Mouse (Mus musculus) CH12.LX (cell line): ENCODE measurements around the gene Klhl28. TPM values are rescaled to one million over a fixed set of nuclear protein-coding genes. Genes with fewer than 3 reads are reported as not detected.

Experiments
- DNase-seq: peaks from one replicate; pipeline ENCODE4 v3.0.0-alpha.2; 2013; ENCODE audit errors: extremely low read depth
- H3K27ac ChIP-seq: 2 replicates; pipeline ENCODE4 v1.5.1; 2012; ENCODE audit warnings: low read depth, mild to moderate bottlenecking, control low read depth, moderate library complexity; ENCODE audit not compliant: insufficient read depth
- H3K27me3 ChIP-seq: replicated peaks from 2 replicates; pipeline ENCODE3; 2012; ENCODE audit warnings: inconsistent platforms
- H3K36me3 ChIP-seq, 2 experiments: replicated peaks in 1 of 2; 2 replicates each; pipeline versions ENCODE3 to v1.6.1; 2012; ENCODE audit warnings: inconsistent platforms in 1 of 2, low read length in 1 of 2, mild to moderate bottlenecking in 1 of 2, mixed read lengths in 1 of 2, moderate library complexity in 1 of 2; ENCODE audit not compliant: control insufficient read depth in 1 of 2, insufficient read depth in 1 of 2
- H3K4me1 ChIP-seq, 2 experiments: 2 replicates each; pipeline ENCODE4 v1.6.1; 2012; ENCODE audit warnings: inconsistent platforms in 1 of 2, moderate library complexity in 1 of 2; ENCODE audit not compliant: insufficient read depth in 2 of 2, control insufficient read depth in 1 of 2
- H3K4me2 ChIP-seq: 2 replicates; pipeline ENCODE4 v1.6.1; 2012; ENCODE audit warnings: low read depth, mild to moderate bottlenecking, control low read depth; ENCODE audit not compliant: poor library complexity, insufficient read depth, severe bottlenecking
- H3K4me3 ChIP-seq, 3 experiments: fragments of 150-350 bp in 1 of 3; sonication (generic) in 1 of 3; replicated peaks in 1 of 3; 2 replicates each; pipeline versions ENCODE3 to v1.5.1; 2011 to 2012; ENCODE audit warnings: low read depth in 2 of 3, low read length in 2 of 3, mild to moderate bottlenecking in 2 of 3, moderate library complexity in 2 of 3, control low read depth in 1 of 3, improper control_type of control experiment in 1 of 3, inconsistent platforms in 1 of 3, mixed read lengths in 1 of 3; ENCODE audit not compliant: poor library complexity in 1 of 3
- H3K79me2 ChIP-seq: replicated peaks from 2 replicates; pipeline ENCODE4 v1.6.1; 2012; ENCODE audit warnings: mild to moderate bottlenecking, moderate library complexity; ENCODE audit not compliant: control insufficient read depth, poor library complexity, insufficient read depth, severe bottlenecking; ENCODE audit errors: extremely low read depth
- H3K9ac ChIP-seq: 2 replicates; pipeline ENCODE4 v1.6.1; 2012; ENCODE audit warnings: low read depth, mild to moderate bottlenecking, control low read depth, moderate library complexity; ENCODE audit not compliant: insufficient read depth
- H3K9me3 ChIP-seq: replicated peaks from 2 replicates; pipeline ENCODE3; 2012; ENCODE audit warnings: low read length, inconsistent platforms, mixed read lengths
- BHLHE40 ChIP-seq: IDR thresholded peaks from 2 replicates; pipeline ENCODE4 v1.6.1; 2011; ENCODE audit warnings: mild to moderate bottlenecking, low read depth, low read length, improper control_type of control experiment
- CHD1 ChIP-seq: IDR thresholded peaks from 2 replicates; pipeline ENCODE4 v1.6.1; 2012; ENCODE audit warnings: low read depth, low read length, improper control_type of control experiment, inconsistent platforms
- CHD2 ChIP-seq: IDR thresholded peaks from 2 replicates; pipeline ENCODE4 v1.6.1; 2011; ENCODE audit warnings: low read length, improper control_type of control experiment
- E2F4 ChIP-seq: IDR thresholded peaks from 2 replicates; pipeline ENCODE4 v1.6.1; 2011; ENCODE audit warnings: low read depth, low read length, improper control_type of control experiment; ENCODE audit not compliant: insufficient replicate concordance
- EP300 ChIP-seq: IDR thresholded peaks from 2 replicates; pipeline ENCODE4 v1.6.1; 2011; ENCODE audit warnings: low read length, improper control_type of control experiment
- GABPA ChIP-seq: IDR thresholded peaks from 2 replicates; pipeline ENCODE4 v1.6.1; 2012; ENCODE audit warnings: low read depth, low read length, improper control_type of control experiment, inconsistent platforms; ENCODE audit not compliant: insufficient replicate concordance
- HCFC1 ChIP-seq: IDR thresholded peaks from 2 replicates; pipeline ENCODE4 v1.6.1; 2012; ENCODE audit warnings: low read depth, mild to moderate bottlenecking, inconsistent platforms, low read length, improper control_type of control experiment
- IRF4 ChIP-seq: IDR thresholded peaks from 2 replicates; pipeline ENCODE4 v1.6.1; 2014; ENCODE audit warnings: low read depth, mild to moderate bottlenecking, inconsistent platforms, low read length, improper control_type of control experiment
- JUN ChIP-seq: IDR thresholded peaks from 2 replicates; pipeline ENCODE4 v1.6.1; 2011; ENCODE audit warnings: low read depth, mild to moderate bottlenecking, low read length, improper control_type of control experiment, moderate library complexity; ENCODE audit not compliant: insufficient read depth
- JUND ChIP-seq: conservative IDR thresholded peaks from 2 replicates; pipeline ENCODE4 v1.6.1; 2011; ENCODE audit warnings: low read depth, low read length, improper control_type of control experiment
- KAT2A ChIP-seq: IDR thresholded peaks from 2 replicates; pipeline ENCODE4 v1.6.1; 2012; ENCODE audit warnings: low read length, improper control_type of control experiment, inconsistent platforms; ENCODE audit not compliant: insufficient replicate concordance
- MAFK ChIP-seq: IDR thresholded peaks from 2 replicates; pipeline ENCODE4 v1.6.1; 2011; ENCODE audit warnings: low read length, improper control_type of control experiment; ENCODE audit not compliant: insufficient replicate concordance
- MAX ChIP-seq: IDR thresholded peaks from 2 replicates; pipeline ENCODE4 v1.6.1; 2011; ENCODE audit warnings: low read length, improper control_type of control experiment
- MAZ ChIP-seq: IDR thresholded peaks from 2 replicates; pipeline ENCODE4 v1.6.1; 2012; ENCODE audit warnings: low read depth, mild to moderate bottlenecking, inconsistent platforms, low read length, improper control_type of control experiment, moderate library complexity
- MEF2A ChIP-seq: IDR thresholded peaks from 2 replicates; pipeline ENCODE4 v1.6.1; 2014; ENCODE audit warnings: low read depth, mild to moderate bottlenecking, inconsistent platforms, low read length, improper control_type of control experiment, borderline replicate concordance
- MYC ChIP-seq: IDR thresholded peaks from 2 replicates; pipeline ENCODE4 v1.6.1; 2011; ENCODE audit warnings: low read depth, mild to moderate bottlenecking, improper control_type of control experiment, low read length
- POLR2AphosphoS2 ChIP-seq: IDR thresholded peaks from 2 replicates; pipeline ENCODE4 v1.6.1; 2011; ENCODE audit warnings: low read depth, low read length, improper control_type of control experiment
- RAD21 ChIP-seq: IDR thresholded peaks from 2 replicates; pipeline ENCODE4 v1.6.1; 2011; ENCODE audit warnings: low read depth, mild to moderate bottlenecking, low read length, improper control_type of control experiment, moderate library complexity
- RCOR1 ChIP-seq: conservative IDR thresholded peaks from 2 replicates; pipeline ENCODE4 v1.6.1; 2012; ENCODE audit warnings: low read depth, mild to moderate bottlenecking, inconsistent platforms, low read length, improper control_type of control experiment
- TBP ChIP-seq: conservative IDR thresholded peaks from 2 replicates; pipeline ENCODE4 v1.6.1; 2011; ENCODE audit warnings: low read depth, low read length, improper control_type of control experiment
- TCF12 ChIP-seq: IDR thresholded peaks from 2 replicates; pipeline ENCODE4 v1.6.1; 2014; ENCODE audit warnings: low read depth, mild to moderate bottlenecking, inconsistent platforms, low read length, improper control_type of control experiment
- USF2 ChIP-seq: conservative IDR thresholded peaks from 2 replicates; pipeline ENCODE4 v1.6.1; 2011; ENCODE audit warnings: low read depth, low read length, improper control_type of control experiment
- ZC3H11A ChIP-seq: IDR thresholded peaks from 2 replicates; pipeline ENCODE4 v1.6.1; 2012; ENCODE audit warnings: low read depth, mild to moderate bottlenecking, inconsistent platforms, low read length, improper control_type of control experiment
- ZNF384 ChIP-seq: IDR thresholded peaks from 2 replicates; pipeline ENCODE4 v1.6.1; 2012; ENCODE audit warnings: low read depth, low read length, improper control_type of control experiment, inconsistent platforms
- dilution Hi-C: fragments of 300-500 bp; cut with MboI; formaldehyde crosslinking; loops from 2 replicates; pipeline ENCODE4 v1.14.3; 2020; ENCODE audit warnings: low sequenced_read_pairs; ENCODE audit not compliant: extremely low pct_unique_long_range_greater_than_20kb, extremely low pct_ligation_motif_present
- in situ Hi-C: fragments of 300-500 bp; cut with MboI; formaldehyde crosslinking; loops from 3 replicates; pipeline ENCODE4 v1.14.3; 2019; ENCODE audit warnings: low sequenced_read_pairs, low pct_ligation_motif_present, low pct_unique_long_range_greater_than_20kb, mixed read lengths
- polyA plus RNA-seq: library from polyadenylated mRNA; unstranded; fragments of >175 nt; gene quantifications from 2 replicates; pipeline ENCODE4 v1.2.1, GENCODE M21; 2012; ENCODE audit warnings: low read depth; ENCODE audit not compliant: insufficient read length
- total RNA-seq, 2 experiments: library from RNA; depleted of rRNA; stranded (reverse); fragments of 300-350 nt in 1 of 2; fragments of >200 nt in 1 of 2; gene quantifications; 2 replicates each; pipeline ENCODE4 v1.2.3; 2012 to 2014

The Klhl28 gene
- total and polyA plus RNA-seq, 3 experiments = 9.5 to 17.9 (median 16.6) TPM

DNA sequence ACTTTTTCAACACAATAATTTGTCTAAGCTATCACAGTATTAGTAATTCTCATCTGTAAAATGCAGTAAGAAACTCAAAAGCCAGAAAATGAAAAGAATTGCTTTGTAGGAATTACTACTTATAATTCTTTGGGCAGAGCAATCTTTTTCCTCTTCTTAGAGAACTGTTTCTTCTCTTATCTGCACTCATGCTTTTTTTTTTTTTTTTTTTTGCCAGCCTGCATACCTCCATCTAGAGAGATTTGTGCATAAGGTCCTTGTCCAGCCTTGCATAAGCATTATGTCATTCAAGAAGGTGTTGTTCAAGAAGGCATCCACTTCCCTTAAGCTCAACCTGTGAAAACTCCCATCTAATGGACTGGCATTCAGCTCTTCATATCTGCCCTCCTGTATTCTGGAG lies 48.6 kb downstream of the Klhl28 start:
- no peak for DNase-seq
- no peak overlapping the region for H3K27ac ChIP-seq
- H3K4me1 ChIP-seq = peaks cover 0 to 9% of the 10 kb centered on the region in 2 experiments; a peak in 2 of 4 replicates
- in situ Hi-C loops (no loop called here), dilution Hi-C loops (no loop called here)
- H3K36me3 ChIP-seq = no peaks in the 10 kb centered on the region
- H3K27me3 ChIP-seq = peaks cover 19% of the 10 kb centered on the region
- no peak overlapping the region for H3K9ac ChIP-seq
- H3K4me2 ChIP-seq = no peak overlapping the region
- TF ChIP-seq IRF4 = no peak
- no peaks in the 10 kb centered on the region for H3K79me2 ChIP-seq
- no peak overlapping the region for H3K4me3 ChIP-seq
- no peaks in the 10 kb centered on the region for H3K9me3 ChIP-seq

DNA sequence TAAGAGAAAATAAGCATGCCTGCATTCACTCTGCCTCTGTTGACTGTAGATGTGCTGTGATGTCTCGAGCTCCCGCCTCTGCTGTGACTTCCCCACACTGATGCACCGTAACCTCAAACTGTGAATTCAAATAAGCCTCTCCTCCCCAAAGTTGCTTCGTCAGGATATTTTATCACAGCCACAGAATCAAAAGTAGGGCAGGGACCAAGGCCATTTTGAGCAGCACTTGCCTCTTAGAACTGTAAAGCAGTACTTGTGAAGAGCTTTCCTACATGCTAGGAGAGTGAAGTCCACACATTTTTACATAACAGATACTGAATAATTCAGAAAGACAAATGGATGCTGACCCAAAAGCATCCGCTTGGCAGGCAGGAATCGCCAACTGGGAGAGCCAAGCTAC lies 52.3 kb downstream of the Klhl28 start:
- Histone ChIP-seq H3K4me2 (peak overlapping the region; percentile 56; the same call in 1 of the 2 replicates), H3K4me3 (no peak overlapping the region), H3K27ac (no peak overlapping the region), H3K27me3 (peaks cover 11% of the 10 kb centered on the region), H3K36me3 (no peaks in the 10 kb centered on the region), H3K9me3 (no peaks in the 10 kb centered on the region), H3K9ac (no peak overlapping the region), H3K79me2 (no peaks in the 10 kb centered on the region), H3K4me1 (peaks cover 0 to 5% of the 10 kb centered on the region in 2 experiments; a peak in 2 of 4 replicates)
- dilution Hi-C loops = no loop called here
- TF ChIP-seq USF2 (no peak), MAFK (no peak), RCOR1 (no peak), KAT2A (no peak), HCFC1 (no peak), TBP (no peak), CHD2 (no peak), JUN (no peak), JUND (no peak), POLR2AphosphoS2 (no peak), MAX (no peak), BHLHE40 (no peak), GABPA (no peak), EP300 (no peak), TCF12 (no peak)
- in situ Hi-C loops = no loop called here
- no peak for DNase-seq

- Histone ChIP-seq H3K4me2 (no peak overlapping the region), H3K4me1 (0 out of 4 replicates have a peak, but pooled peaks cover 0 to 3% of the 10 kb centered on the region in 2 experiments), H3K4me3 (no peak overlapping the region), H3K79me2 (no peaks in the 10 kb centered on the region), H3K27me3 (peaks cover 2% of the 10 kb centered on the region), H3K9me3 (no peaks in the 10 kb centered on the region), H3K27ac (no peak overlapping the region), H3K36me3 (no peaks in the 10 kb centered on the region), H3K9ac (no peak overlapping the region)
- in situ Hi-C loops (no loop called here), dilution Hi-C loops (no loop called here)
- DNase-seq = no peak
- TF ChIP-seq MEF2A = no peak
- TF ChIP-seq ZNF384 = no peak
- TF ChIP-seq CHD1 = no peak
- no peak for TF ChIP-seq IRF4
- TF ChIP-seq ZC3H11A = no peak
- TF ChIP-seq RAD21 = no peak
- no peak for TF ChIP-seq E2F4
- no peak for TF ChIP-seq MAFK
- no peak for TF ChIP-seq TBP
- TF ChIP-seq MAX = no peak
- TF ChIP-seq GABPA = no peak
- TF ChIP-seq MYC = no peak
- no peak for TF ChIP-seq MAZ
These were observed 62.1 kb downstream of the Klhl28 start for GRCm38 (mm10) chr12:64903186-64903585.
